Mouse (Mus musculus) liver, embryonic 13.5 days (tissue): ENCODE data around the gene Hnrnpd. TPM values are rescaled to one million over a fixed set of nuclear protein-coding genes. Genes with fewer than 3 reads are reported as not detected.

Experiments
- ATAC-seq: fragments of 200-750 bp; cut with Nextera tagmentation; 2 replicates; pipeline ENCODE4 v1.8.0; 2017; ENCODE audit warnings: low read depth, mild to moderate bottlenecking, moderate number of reproducible peaks, moderate library complexity
- DNase-seq: peaks from one replicate; pipeline ENCODE4 v3.0.0; 2022
- H3K27ac ChIP-seq: fragments of 300-500 bp; sonication (generic); 2 replicates; pipeline ENCODE4 v1.5.1; 2015; ENCODE audit warnings: moderate library complexity, mild to moderate bottlenecking, inconsistent platforms
- H3K27me3 ChIP-seq: fragments of 300-500 bp; sonication (generic); 2 replicates; pipeline ENCODE4 v1.6.1; 2015; ENCODE audit warnings: mild to moderate bottlenecking, inconsistent platforms
- H3K36me3 ChIP-seq: fragments of 300-500 bp; sonication (generic); 2 replicates; pipeline ENCODE4 v1.6.1; 2015; ENCODE audit warnings: mild to moderate bottlenecking, inconsistent platforms
- H3K4me1 ChIP-seq: fragments of 300-500 bp; sonication (generic); replicated peaks from 2 replicates; pipeline ENCODE4 v1.6.1; 2015; ENCODE audit warnings: inconsistent platforms
- H3K4me2 ChIP-seq: fragments of 300-500 bp; sonication (generic); 2 replicates; pipeline ENCODE4 v1.6.1; 2015; ENCODE audit warnings: inconsistent platforms, mild to moderate bottlenecking, moderate library complexity
- H3K4me3 ChIP-seq: fragments of 300-500 bp; sonication (generic); replicated peaks from 2 replicates; pipeline ENCODE4 v1.5.1; 2015; ENCODE audit warnings: mild to moderate bottlenecking, inconsistent platforms
- H3K9ac ChIP-seq: fragments of 300-500 bp; sonication (generic); 2 replicates; pipeline ENCODE4 v1.6.1; 2015; ENCODE audit warnings: mild to moderate bottlenecking, inconsistent platforms
- H3K9me3 ChIP-seq: fragments of 300-500 bp; sonication (generic); replicated peaks from 2 replicates; pipeline ENCODE4 v1.6.1; 2016; ENCODE audit warnings: inconsistent platforms
- WGBS: fragments of 180-500 bp; shearing (Covaris S2); methylation state at CpG from one replicate; pipeline ENCODE4 v1.1.7; 2015; ENCODE audit not compliant: insufficient replicate concordance; 5-methylcytosine and 5-hydroxymethylcytosine counted together
- polyA plus RNA-seq: library from polyadenylated mRNA; unstranded; fragments of >200 nt; fragmentation: Nextera tagmentation; extraction: Ambion mirVana; gene quantifications from 2 replicates; pipeline ENCODE4 v1.2.1, GENCODE M21; 2015

Hnrnpd gene
- polyA plus RNA-seq, 1 experiment from 2014 or later, result 84.1 TPM

- H3K27me3 ChIP-seq, result no peaks in the 10 kb centered on the region
- peaks cover 9% of the 10 kb centered on the region for H3K4me1 ChIP-seq
- no peaks in the 10 kb centered on the region for H3K36me3 ChIP-seq
- peak within 1 kb of the TSS; percentile 57 for H3K4me3 ChIP-seq
- peak within 1 kb of the TSS; percentile 53; the same call in 1 of the 2 replicates for H3K27ac ChIP-seq
- peak within 1 kb of the TSS; percentile 70 for H3K4me2 ChIP-seq
- ATAC-seq (peak; percentile 96), DNase-seq (peak; percentile 86)
- no peaks in the 10 kb centered on the region for H3K9me3 ChIP-seq
- 6% methylated on average over 49 of the region's 49 CpGs for WGBS
- peak within 1 kb of the TSS; percentile 52 for H3K9ac ChIP-seq
Observed at GRCm38 (mm10) chr5:99906181-99906956, 72.4 kb downstream of the Hnrnpd start, which contains the start of gene Vamp9. Gene Vamp9, plus strand, starts transcription at chr5:99906254.

Other genes with a start within 250 kb of the Hnrnpd start
- 4.3 and 5.1 TPM in 2 replicates for gene Rasgef1b, start 249.9 kb downstream of the Hnrnpd start, polyA plus RNA-seq
- not detected in 2 replicates for gene Vamp9, start 72.7 kb downstream of the Hnrnpd start, polyA plus RNA-seq
- gene 4930524J08Rik, start 123 bp upstream of the Hnrnpd start, polyA plus RNA-seq, result 0.46 and 0.59 TPM in 2 replicates
- 63.6 and 67.9 TPM in 2 replicates for gene Hnrnpdl, start 60.7 kb upstream of the Hnrnpd start, polyA plus RNA-seq
- gene Enoph1, start 61.0 kb upstream of the Hnrnpd start, polyA plus RNA-seq, result 25.8 and 29.3 TPM in 2 replicates
- 0.83 and 1.7 TPM in 2 replicates for gene Tmem150c, start 180.9 kb upstream of the Hnrnpd start, polyA plus RNA-seq